Mouse (Mus musculus) midbrain, postnatal 0 days (tissue): ENCODE data around the gene Car4. TPM values are rescaled to one million over a fixed set of nuclear protein-coding genes. Genes with fewer than 3 reads are reported as not detected.

Source experiments
- ATAC-seq: fragments of 200-750 bp; cut with Nextera tagmentation; 2 replicates; pipeline ENCODE4 v1.8.0; 2017; ENCODE audit warnings: moderate number of reproducible peaks, mild to moderate bottlenecking, moderate TSS enrichment, moderate library complexity; ENCODE audit not compliant: low FRiP score
- DNase-seq: peaks from one replicate; pipeline ENCODE4 v3.0.0-alpha.2; 2015; ENCODE audit warnings: low spot score
- H3K27ac ChIP-seq: fragments of 300-500 bp; sonication (generic); 2 replicates; pipeline ENCODE4 v1.5.1; 2014; ENCODE audit warnings: low read depth, mild to moderate bottlenecking, low read length, mixed read lengths
- H3K27me3 ChIP-seq: fragments of 300-500 bp; sonication (generic); 2 replicates; pipeline ENCODE4 v1.6.1; 2014; ENCODE audit warnings: low read length, control low read depth, mixed read lengths; ENCODE audit not compliant: insufficient read depth
- H3K36me3 ChIP-seq: fragments of 300-500 bp; sonication (generic); 2 replicates; pipeline ENCODE4 v1.6.1; 2014; ENCODE audit warnings: low read length, control low read depth, mixed read lengths; ENCODE audit not compliant: insufficient read depth
- H3K4me1 ChIP-seq: fragments of 300-500 bp; sonication (generic); 2 replicates; pipeline ENCODE4 v1.6.1; 2014; ENCODE audit warnings: mild to moderate bottlenecking, control low read depth, antibody characterized with exemption, low read length, mixed read lengths; ENCODE audit not compliant: insufficient read depth
- H3K4me2 ChIP-seq: fragments of 300-500 bp; sonication (generic); 2 replicates; pipeline ENCODE4 v1.6.1; 2014; ENCODE audit warnings: low read depth, mild to moderate bottlenecking, low read length, mixed read lengths; ENCODE audit not compliant: poor library complexity, severe bottlenecking
- H3K4me3 ChIP-seq: fragments of 300-500 bp; sonication (generic); 2 replicates; pipeline ENCODE4 v1.5.1; 2014; ENCODE audit warnings: low read depth, mild to moderate bottlenecking, low read length, moderate library complexity
- H3K9ac ChIP-seq: fragments of 300-500 bp; sonication (generic); replicated peaks from 2 replicates; pipeline ENCODE4 v1.6.1; 2014; ENCODE audit warnings: mild to moderate bottlenecking, low read length, moderate library complexity, mixed read lengths; ENCODE audit not compliant: poor library complexity, severe bottlenecking
- H3K9me3 ChIP-seq: fragments of 300-500 bp; sonication (generic); 2 replicates; pipeline ENCODE4 v1.6.1; 2016; ENCODE audit warnings: low read length, control low read depth
- CTCF ChIP-seq: IDR thresholded peaks from 2 replicates; pipeline ENCODE4 v1.5.1; 2016; ENCODE audit warnings: antibody characterized with exemption, mild to moderate bottlenecking
- WGBS: fragments of 180-500 bp; shearing (Covaris S2); extraction: QIAGEN DNeasy Blood & Tissue Kit; methylation state at CpG from one replicate; pipeline ENCODE4 v1.1.7; 2014; 5-methylcytosine and 5-hydroxymethylcytosine counted together
- polyA plus RNA-seq: library from polyadenylated mRNA; unstranded; fragments of >200 nt; fragmentation: Nextera tagmentation; extraction: Ambion mirVana; gene quantifications from 2 replicates; pipeline ENCODE4 v1.2.1, GENCODE M21; 2015
- total RNA-seq: library from RNA; depleted of rRNA; stranded (reverse); fragments of >200 nt; gene quantifications from 2 replicates; pipeline ENCODE4 v1.2.3, GENCODE M21; 2014

The Car4 gene
- total and polyA plus RNA-seq, 2 experiments from 2014 or later = 1.5 to 9.0 TPM

- DNase-seq (no peak), ATAC-seq (no peak)
- H3K27me3 ChIP-seq = peaks cover 42% of the 10 kb centered on the region
- H3K4me3 ChIP-seq = no peak overlapping the region
- H3K36me3 ChIP-seq = no peaks in the 10 kb centered on the region
- no peaks in the 10 kb centered on the region for H3K4me1 ChIP-seq
- no peak overlapping the region for H3K4me2 ChIP-seq
- H3K9ac ChIP-seq = no peak overlapping the region
- WGBS = 29% methylated on average over 5 of the region's 5 CpGs
- no peak for TF ChIP-seq CTCF
- H3K27ac ChIP-seq = no peak overlapping the region
- no peaks in the 10 kb centered on the region for H3K9me3 ChIP-seq
Observed at GRCm38 (mm10) chr11:84959181-84959580, 1.6 kb downstream of the Car4 start.

GRCm38 (mm10) chr11:84959701-84960181 is 2.2 kb downstream of the Car4 start:
- Histone ChIP-seq H3K27ac (no peak overlapping the region), H3K4me1 (no peaks in the 10 kb centered on the region), H3K4me2 (no peak overlapping the region), H3K9ac (no peak overlapping the region), H3K4me3 (no peak overlapping the region), H3K36me3 (no peaks in the 10 kb centered on the region), H3K27me3 (peaks cover 42% of the 10 kb centered on the region), H3K9me3 (no peaks in the 10 kb centered on the region)
- no peak for ATAC-seq
- DNase-seq = no peak
- no peak for TF ChIP-seq CTCF
- WGBS = 4% methylated on average over 9 of the region's 9 CpGs

- Histone ChIP-seq H3K4me3 (no peak overlapping the region), H3K27ac (no peak overlapping the region), H3K36me3 (no peaks in the 10 kb centered on the region), H3K4me2 (no peak overlapping the region), H3K27me3 (peaks cover 42% of the 10 kb centered on the region), H3K9me3 (no peaks in the 10 kb centered on the region), H3K4me1 (no peaks in the 10 kb centered on the region), H3K9ac (no peak overlapping the region)
- no peak for DNase-seq
- TF ChIP-seq CTCF = no peak
- 28% methylated on average over 3 of the region's 3 CpGs for WGBS
- no peak for ATAC-seq
Observed at GRCm38 (mm10) chr11:84960291-84960690, 2.7 kb downstream of the Car4 start.

- ATAC-seq = no peak
- H3K27me3 ChIP-seq = peaks cover 42% of the 10 kb centered on the region
- no peak for TF ChIP-seq CTCF
- no peaks in the 10 kb centered on the region for H3K9me3 ChIP-seq
- no peak overlapping the region for H3K9ac ChIP-seq
- WGBS = 66% methylated on average over 6 of the region's 6 CpGs
- peak; percentile 28 for DNase-seq
- no peaks in the 10 kb centered on the region for H3K4me1 ChIP-seq
- no peaks in the 10 kb centered on the region for H3K36me3 ChIP-seq
- no peak overlapping the region for H3K4me3 ChIP-seq
- no peak overlapping the region for H3K4me2 ChIP-seq
- H3K27ac ChIP-seq = no peak overlapping the region
Observed at GRCm38 (mm10) chr11:84960780-84961179, 3.2 kb downstream of the Car4 start.

GRCm38 (mm10) chr11:84961571-84961970 is 4.0 kb downstream of the Car4 start:
- H3K4me1 ChIP-seq = no peaks in the 10 kb centered on the region
- no peak overlapping the region for H3K4me3 ChIP-seq
- no peaks in the 10 kb centered on the region for H3K9me3 ChIP-seq
- DNase-seq (no peak), ATAC-seq (no peak)
- H3K27me3 ChIP-seq = peaks cover 34% of the 10 kb centered on the region
- no peak for TF ChIP-seq CTCF
- no peak overlapping the region for H3K4me2 ChIP-seq
- H3K9ac ChIP-seq = no peak overlapping the region
- no peak overlapping the region for H3K27ac ChIP-seq
- WGBS = 80% methylated on average over 4 of the region's 4 CpGs
- H3K36me3 ChIP-seq = no peaks in the 10 kb centered on the region

- H3K4me1 ChIP-seq = no peaks in the 10 kb centered on the region
- no peak for DNase-seq
- no peaks in the 10 kb centered on the region for H3K36me3 ChIP-seq
- no peaks in the 10 kb centered on the region for H3K9me3 ChIP-seq
- H3K9ac ChIP-seq = no peak overlapping the region
- H3K4me2 ChIP-seq = no peak overlapping the region
- H3K27ac ChIP-seq = no peak overlapping the region
- ATAC-seq = no peak
- TF ChIP-seq CTCF = no peak
- H3K27me3 ChIP-seq = peaks cover 27% of the 10 kb centered on the region
- WGBS = 93% methylated on average over 4 of the region's 4 CpGs
- no peak overlapping the region for H3K4me3 ChIP-seq
Observed at GRCm38 (mm10) chr11:84962536-84962935, 5.0 kb downstream of the Car4 start.
